Mouse (Mus musculus) kidney, embryonic 16.5 days (tissue): ENCODE measurements around the gene Disp2. TPM values are rescaled to one million over a fixed set of nuclear protein-coding genes. Genes with fewer than 3 reads are reported as not detected.

Source experiments
- ATAC-seq: fragments of 200-750 bp; cut with Nextera tagmentation; 2 replicates; pipeline ENCODE4 v1.8.0; 2017; ENCODE audit warnings: moderate TSS enrichment; ENCODE audit not compliant: low FRiP score, low TSS enrichment
- H3K27ac ChIP-seq: fragments of 300-500 bp; sonication (generic); 2 replicates; pipeline ENCODE4 v1.5.1; 2014; ENCODE audit warnings: low read length
- H3K27me3 ChIP-seq: fragments of 300-500 bp; sonication (generic); 2 replicates; pipeline ENCODE4 v1.6.1; 2014; ENCODE audit warnings: low read length, control low read depth, mixed read lengths; ENCODE audit not compliant: insufficient read depth
- H3K36me3 ChIP-seq: fragments of 300-500 bp; sonication (generic); 2 replicates; pipeline ENCODE4 v1.6.1; 2014; ENCODE audit warnings: low read length, control low read depth, mixed read lengths; ENCODE audit not compliant: insufficient read depth
- H3K4me1 ChIP-seq: fragments of 300-500 bp; sonication (generic); 2 replicates; pipeline ENCODE4 v1.6.1; 2014; ENCODE audit warnings: low read length, control low read depth, mixed read lengths; ENCODE audit not compliant: insufficient read depth
- H3K4me2 ChIP-seq: fragments of 300-500 bp; sonication (generic); replicated peaks from 2 replicates; pipeline ENCODE4 v1.6.1; 2014; ENCODE audit warnings: low read depth, low read length
- H3K4me3 ChIP-seq: fragments of 300-500 bp; sonication (generic); 2 replicates; pipeline ENCODE4 v1.5.1; 2014; ENCODE audit warnings: mild to moderate bottlenecking, low read length
- H3K9ac ChIP-seq: fragments of 300-500 bp; sonication (generic); replicated peaks from 2 replicates; pipeline ENCODE4 v1.6.1; 2014; ENCODE audit warnings: low read length
- H3K9me3 ChIP-seq: fragments of 300-500 bp; sonication (generic); 2 replicates; pipeline ENCODE4 v1.6.1; 2016; ENCODE audit warnings: low read length, control low read depth
- WGBS: fragments of 180-500 bp; shearing (Covaris S2); extraction: QIAGEN DNeasy Blood & Tissue Kit; methylation state at CpG from one replicate; pipeline ENCODE4 v1.1.7; 2014; 5-methylcytosine and 5-hydroxymethylcytosine counted together
- polyA plus RNA-seq: library from polyadenylated mRNA; unstranded; fragments of >200 nt; fragmentation: Nextera tagmentation; extraction: Ambion mirVana; gene quantifications from 2 replicates; pipeline ENCODE4 v1.2.1, GENCODE M21; 2015

The Disp2 gene
- polyA plus RNA-seq, 1 experiment from 2014 or later = 0.46 TPM

DNA sequence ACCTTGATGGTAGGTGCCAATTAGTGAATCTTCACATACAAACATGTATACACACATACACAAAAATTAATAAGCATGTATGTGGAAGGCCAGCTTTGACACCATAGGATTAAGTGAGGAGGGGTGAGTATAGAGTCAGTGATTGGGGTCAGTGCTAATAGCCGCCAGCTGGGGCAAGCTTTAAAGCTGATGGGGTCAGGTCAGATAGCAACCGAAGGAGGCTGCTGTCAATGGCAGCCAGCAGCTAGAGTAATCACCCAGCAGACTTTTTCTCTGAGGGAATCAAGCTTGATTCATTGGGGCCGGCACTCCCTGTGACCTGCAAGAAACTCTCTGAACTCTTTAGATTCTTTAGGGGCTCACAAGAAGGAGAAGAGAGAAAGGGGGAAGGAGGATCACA, 72.2 kb downstream of the Disp2 start:
- H3K27me3 ChIP-seq = no peaks in the 10 kb centered on the region
- H3K4me1 ChIP-seq = no peaks in the 10 kb centered on the region
- H3K9me3 ChIP-seq = no peaks in the 10 kb centered on the region
- no peak overlapping the region for H3K27ac ChIP-seq
- H3K36me3 ChIP-seq = no peaks in the 10 kb centered on the region
- no peak overlapping the region for H3K9ac ChIP-seq
- H3K4me2 ChIP-seq = no peak overlapping the region
- 8% methylated on average over 3 of the region's 3 CpGs for WGBS
- no peak for ATAC-seq
- H3K4me3 ChIP-seq = no peak overlapping the region

Other genes starting within 250 kb of the Disp2 start
- 7.6 and 9.9 TPM in 2 replicates for gene Bmf, start 230.0 kb upstream of the Disp2 start, polyA plus RNA-seq
- gene Bub1b, start 181.5 kb upstream of the Disp2 start, polyA plus RNA-seq = 102 and 112 TPM in 2 replicates
- gene Pak6, start 116.4 kb upstream of the Disp2 start, polyA plus RNA-seq = 0.60 and 1.4 TPM in 2 replicates
- gene Ankrd63, start 75.8 kb upstream of the Disp2 start, polyA plus RNA-seq = 0.25 and 0.30 TPM in 2 replicates
- 1.4 and 1.7 TPM in 2 replicates for gene Plcb2, start 51.3 kb upstream of the Disp2 start, polyA plus RNA-seq
- gene Inafm2, start 34.0 kb upstream of the Disp2 start, polyA plus RNA-seq = 15.2 and 16.3 TPM in 2 replicates
- gene Ccdc9b, start 17.1 kb upstream of the Disp2 start, polyA plus RNA-seq = 1.3 and 1.4 TPM in 2 replicates
- not detected in 2 replicates for gene Phgr1, start 7.0 kb upstream of the Disp2 start, polyA plus RNA-seq
- 113 and 119 TPM in 2 replicates for gene Knstrn, start 34.3 kb downstream of the Disp2 start, polyA plus RNA-seq
- 91.0 and 91.1 TPM in 2 replicates for gene Ivd, start 82.2 kb downstream of the Disp2 start, polyA plus RNA-seq
- gene Bahd1, start 120.7 kb downstream of the Disp2 start, polyA plus RNA-seq = 3.1 and 3.5 TPM in 2 replicates
- 26.8 and 28.6 TPM in 2 replicates for gene Chst14, start 146.8 kb downstream of the Disp2 start, polyA plus RNA-seq
- gene Ccdc32, start 249.7 kb downstream of the Disp2 start, polyA plus RNA-seq = 23.3 and 26.9 TPM in 2 replicates